Mouse (Mus musculus) left cerebral cortex, postnatal 36 days (tissue): ENCODE results near the gene Arhgap30. TPM values are rescaled to one million over a fixed set of nuclear protein-coding genes. Genes with fewer than 3 reads are reported as not detected.
A peak's percentile ranks its signal among the peaks of the same experiment; 100 is the strongest.

Experiments
- DNase-seq, 2 experiments: peaks; one replicate each; pipeline ENCODE4 v3.0.0; 2021 to 2022; ENCODE audit warnings: low spot score in 2 of 2, mixed read lengths in 1 of 2
- intact Hi-C: fragments of 180-260 bp; cut with DNase I; formaldehyde crosslinking; loops from one replicate; pipeline ENCODE4 v1.15.1; 2025
- total RNA-seq, 2 experiments: library from RNA; stranded (reverse); gene quantifications; 2 replicates each; pipeline ENCODE4 v1.2.3; 2021

Arhgap30 gene
- 1 to 10 TPM; 1.7 to 1.8 TPM for total RNA-seq

- intact Hi-C loops: no loop called here
- DNase-seq: peak; percentile 16 to 19
These were observed at the start of gene Arhgap30 for GRCm38 (mm10) chr1:171388376-171389102. Gene Arhgap30 (plus strand): TSS chr1:171388954.

GRCm38 (mm10) chr1:171342262-171343207 lies 46.2 kb upstream of the Arhgap30 start:
- DNase-seq: no peak
- intact Hi-C loops: no loop called here

DNA sequence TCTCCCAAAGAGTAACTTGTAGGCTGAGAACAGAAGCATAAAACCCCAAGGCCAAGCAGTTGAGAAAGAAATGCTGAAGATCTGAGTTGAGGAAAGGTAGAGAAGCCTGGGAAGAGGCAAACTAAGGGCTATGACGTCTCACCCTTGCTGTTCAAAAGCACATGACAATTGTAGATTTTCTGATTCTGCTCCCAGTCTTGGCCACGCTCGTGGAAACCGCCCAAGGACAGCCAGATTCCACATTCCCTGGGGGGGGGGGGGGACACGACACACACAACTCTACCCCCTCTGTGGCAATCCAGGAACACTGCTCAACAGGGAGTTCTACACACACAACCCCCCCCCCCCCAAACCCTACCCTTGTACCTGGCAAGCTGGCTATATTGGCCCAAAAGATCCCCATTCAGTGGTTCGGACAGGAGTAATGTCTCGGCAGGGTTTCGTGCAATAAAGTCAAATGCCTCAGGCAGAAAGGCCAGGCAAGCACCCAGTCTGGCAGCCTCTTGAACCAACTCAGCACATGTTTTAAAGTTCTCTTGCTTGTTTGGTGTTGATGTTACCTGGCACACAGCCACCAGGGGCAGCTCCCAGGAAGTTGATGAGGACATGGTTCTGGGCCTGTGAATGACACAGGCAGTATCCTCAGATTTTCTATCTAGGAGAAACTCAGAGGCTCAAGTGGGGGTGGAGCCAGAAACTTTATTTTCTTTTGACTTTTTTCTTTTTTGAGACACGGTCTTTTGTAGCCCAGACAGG lies 44.7 kb upstream of the Arhgap30 start:
- intact Hi-C loops: no loop called here
- DNase-seq: no peak

- DNase-seq: no peak
- intact Hi-C loops: loop anchor here (1.0 kb wide), 1 partner anchor 15 kb away; the partner anchor contains the start of gene Dedd
These were observed 44.0 kb upstream of the Arhgap30 start for GRCm38 (mm10) chr1:171344715-171345114.

DNA sequence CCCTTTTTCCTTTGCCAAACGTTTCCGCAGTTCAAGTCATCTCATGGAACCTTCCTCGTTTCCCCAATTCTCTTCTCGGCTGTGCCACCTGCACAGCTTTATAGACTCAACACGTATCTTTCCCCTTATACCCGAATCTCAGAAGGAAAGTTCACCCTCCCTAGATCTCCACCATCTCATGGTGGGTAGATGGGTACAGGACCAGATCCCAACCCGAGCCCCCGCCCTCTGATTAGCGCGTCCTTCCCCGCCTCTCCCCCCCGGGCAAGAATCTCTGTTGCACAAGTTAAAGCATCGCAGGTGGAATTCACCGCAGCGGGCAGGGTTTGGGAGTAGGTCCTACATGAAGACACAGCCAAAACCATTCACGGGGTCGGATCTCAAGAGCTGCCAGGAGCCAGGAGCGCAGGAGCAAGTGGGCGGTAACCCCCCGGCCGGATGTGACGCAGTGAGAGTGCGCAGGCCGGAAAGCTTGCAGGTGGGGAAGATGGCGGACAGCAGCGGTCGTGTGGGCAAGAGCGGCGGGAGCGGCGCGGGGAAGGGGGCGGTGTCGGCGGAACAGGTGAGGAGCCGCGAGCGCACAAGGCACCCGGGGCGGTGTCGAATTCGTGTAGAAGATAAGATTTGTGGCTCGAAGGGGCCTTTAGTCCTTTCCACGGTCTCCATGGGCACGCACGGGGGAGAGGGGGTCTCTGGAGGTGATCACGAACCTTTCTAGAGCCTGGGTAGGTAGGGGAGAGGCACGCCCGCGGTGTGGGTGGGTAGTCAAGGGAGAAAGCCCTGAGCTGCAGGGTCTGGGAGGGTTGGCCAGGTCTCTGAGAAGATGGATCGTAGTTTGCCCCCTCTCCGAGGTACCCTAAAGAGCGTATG lies 43.3 kb upstream of the Arhgap30 start, which contains the start of the genes Nit1 and Pfdn2:
Gene Nit1, minus strand, starts transcription at position 422 of the 870 bp plus-strand sequence.
Gene Pfdn2, plus strand, starts transcription at position 446 of the 870 bp plus-strand sequence.
- intact Hi-C loops: loop anchor here (1.0 kb wide), 1 partner anchor 16 kb away; the partner anchor contains the start of gene Dedd
- peak; percentile 90 for DNase-seq

GRCm38 (mm10) chr1:171346095-171346450 lies 42.7 kb upstream of the Arhgap30 start:
- DNase-seq: no peak
- intact Hi-C loops: no loop called here

GRCm38 (mm10) chr1:171348665-171349064 lies 40.1 kb upstream of the Arhgap30 start:
- intact Hi-C loops: no loop called here
- no peak for DNase-seq

DNA sequence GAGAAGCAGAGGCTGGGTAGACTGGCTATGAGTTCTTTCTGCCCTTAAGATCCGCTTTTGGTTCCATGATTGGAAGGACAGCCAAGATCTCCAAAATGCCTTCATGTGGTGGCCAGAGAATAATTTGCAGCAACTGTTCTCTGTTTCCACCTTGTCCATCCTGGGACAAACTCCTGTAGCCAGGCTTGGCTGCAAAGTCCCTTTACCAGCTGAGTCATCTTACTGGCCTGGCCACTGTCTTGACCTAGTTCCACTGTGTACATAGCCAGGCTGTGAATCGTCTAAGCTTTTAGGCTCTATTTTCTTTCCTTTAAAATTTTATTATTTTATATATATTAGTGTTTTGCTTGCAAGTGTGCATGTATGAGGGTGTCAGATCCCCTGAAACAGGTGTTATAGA lies 39.5 kb upstream of the Arhgap30 start:
- intact Hi-C loops: no loop called here
- DNase-seq: no peak

DNA sequence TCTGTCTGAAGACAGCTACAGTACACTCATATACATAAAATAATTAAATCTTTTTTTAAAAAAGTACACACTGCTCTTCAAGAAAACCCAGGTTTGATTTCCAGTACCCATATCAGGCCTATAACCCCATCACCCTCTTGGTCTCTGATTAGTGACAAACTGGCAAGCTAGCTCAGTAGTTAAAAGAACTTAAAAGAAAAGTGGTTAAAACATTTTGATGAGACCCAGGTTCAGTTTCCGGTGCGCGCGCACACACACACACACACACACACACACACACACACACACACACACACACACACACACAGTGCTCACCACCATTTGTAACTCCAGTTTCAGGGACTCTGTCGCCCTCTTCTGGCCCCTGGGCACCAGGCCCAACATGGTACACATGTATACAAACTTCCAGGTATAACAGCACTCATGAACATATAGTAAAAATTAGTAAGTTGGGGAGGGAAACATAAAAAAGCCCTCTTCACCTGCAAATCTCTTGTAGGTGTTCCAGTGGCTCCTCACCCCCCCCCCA lies 32.9 kb upstream of the Arhgap30 start:
- intact Hi-C loops: loop anchor here (10.0 kb wide), 1 partner anchor 241 kb away; the partner anchor contains the start of gene Cfap126

DNA sequence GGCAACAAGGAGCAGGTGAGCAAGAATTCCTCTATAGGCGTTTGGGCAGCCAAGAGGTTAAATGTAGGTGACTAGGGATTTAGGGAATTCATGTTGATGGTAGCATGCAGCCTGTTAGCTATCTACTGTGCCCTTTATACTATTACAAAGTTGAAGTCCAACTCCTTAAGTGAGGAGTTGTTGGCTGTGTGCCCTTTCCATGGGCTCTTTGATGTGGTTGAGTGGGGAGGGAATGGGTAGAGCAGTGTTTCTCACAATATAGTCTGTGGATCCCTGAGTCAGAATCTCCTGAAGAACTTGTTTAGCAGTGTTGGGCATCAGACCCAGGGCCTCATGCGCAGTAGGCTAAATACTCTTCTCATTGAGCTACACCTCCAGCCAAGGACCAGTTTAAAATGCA lies 31.9 kb upstream of the Arhgap30 start:
- intact Hi-C loops: loop anchor here (10.0 kb wide), 1 partner anchor 242 kb away; the partner anchor contains the start of gene Cfap126
- no peak for DNase-seq

More for the DNA sequence above, 32.9 kb upstream of the Arhgap30 start:
- DNase-seq: no peak

GRCm38 (mm10) chr1:171358421-171358820 lies 30.3 kb upstream of the Arhgap30 start:
- DNase-seq: no peak
- intact Hi-C loops: loop anchor here (10.0 kb wide), 1 partner anchor 244 kb away; the partner anchor contains the start of gene Cfap126

DNA sequence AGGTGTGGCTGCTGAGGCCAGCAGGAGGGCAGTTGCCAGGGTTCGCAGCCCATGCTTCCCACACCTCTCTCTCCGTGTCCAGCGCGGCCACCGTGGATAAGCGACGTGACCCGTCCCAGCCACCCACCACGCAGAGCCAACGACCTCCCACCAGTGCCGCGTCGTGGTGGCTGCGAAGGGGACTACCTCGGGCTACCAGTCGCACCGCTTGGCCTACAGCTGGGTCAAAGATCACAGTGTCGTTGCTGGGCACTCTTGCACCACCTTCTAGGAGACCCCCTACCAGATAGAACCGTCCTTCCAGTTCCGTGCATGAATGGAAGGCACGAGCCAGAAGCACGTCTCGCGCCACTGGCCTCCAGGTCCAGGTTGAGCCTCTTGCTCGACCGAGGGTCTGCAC lies 28.5 kb upstream of the Arhgap30 start:
- DNase-seq: peak; percentile 52 to 57
- intact Hi-C loops: loop anchor here (2.0 kb wide), 1 partner anchor 119 kb away; no protein-coding TSS in a partner anchor

DNA sequence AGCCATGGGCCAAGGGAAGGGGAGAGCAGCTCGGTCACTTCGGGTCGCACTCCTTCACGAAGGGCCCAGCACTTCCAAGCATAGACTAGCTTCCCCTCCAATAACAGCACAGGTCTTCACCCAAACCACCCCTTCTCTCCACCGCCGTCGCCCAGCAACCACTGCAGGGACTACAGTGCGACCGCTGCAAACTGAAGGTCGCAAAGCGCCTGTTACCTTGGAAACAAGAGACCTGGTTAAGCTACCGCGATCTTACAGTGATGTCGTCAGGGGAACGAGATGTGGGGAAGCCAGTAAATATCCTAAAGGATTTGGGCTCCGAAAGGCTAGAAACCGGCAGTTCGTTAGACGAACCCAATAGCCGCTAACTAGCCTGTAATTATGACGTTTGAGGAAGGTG lies 28.1 kb upstream of the Arhgap30 start, which contains the start of gene Klhdc9:
Gene Klhdc9, minus strand, starts transcription at position 143 of the 400 bp plus-strand sequence.
- intact Hi-C loops: loop anchor here (1.0 to 2.0 kb wide), 2 partner anchors 51 to 118 kb away; partner anchors contain the start of gene Usf1
- DNase-seq: peak; percentile 87

GRCm38 (mm10) chr1:171361106-171362103 lies 27.3 kb upstream of the Arhgap30 start:
- intact Hi-C loops: loop anchor here (1.0 to 2.0 kb wide), 2 partner anchors 50 to 117 kb away; partner anchors contain the start of gene Usf1
- DNase-seq: peak; percentile 44 to 63

GRCm38 (mm10) chr1:171365934-171366333 lies 22.8 kb upstream of the Arhgap30 start:
- intact Hi-C loops: no loop called here
- DNase-seq: no peak

GRCm38 (mm10) chr1:171369845-171370556 lies 18.8 kb upstream of the Arhgap30 start, which contains the start of gene Nectin4:
Gene Nectin4 (plus strand): TSS chr1:171370099.
- DNase-seq: no peak
- intact Hi-C loops: loop anchor here (10.0 kb wide), 1 partner anchor 195 kb away; no protein-coding TSS in a partner anchor
